Mouse (Mus musculus): ENCODE data around the gene Nlrx1. TPM values are rescaled to one million over a fixed set of nuclear protein-coding genes. Genes with fewer than 3 reads are reported as not detected.

Gene Nlrx1
- total RNA-seq, 1 experiment: 1.1 TPM

DNA sequence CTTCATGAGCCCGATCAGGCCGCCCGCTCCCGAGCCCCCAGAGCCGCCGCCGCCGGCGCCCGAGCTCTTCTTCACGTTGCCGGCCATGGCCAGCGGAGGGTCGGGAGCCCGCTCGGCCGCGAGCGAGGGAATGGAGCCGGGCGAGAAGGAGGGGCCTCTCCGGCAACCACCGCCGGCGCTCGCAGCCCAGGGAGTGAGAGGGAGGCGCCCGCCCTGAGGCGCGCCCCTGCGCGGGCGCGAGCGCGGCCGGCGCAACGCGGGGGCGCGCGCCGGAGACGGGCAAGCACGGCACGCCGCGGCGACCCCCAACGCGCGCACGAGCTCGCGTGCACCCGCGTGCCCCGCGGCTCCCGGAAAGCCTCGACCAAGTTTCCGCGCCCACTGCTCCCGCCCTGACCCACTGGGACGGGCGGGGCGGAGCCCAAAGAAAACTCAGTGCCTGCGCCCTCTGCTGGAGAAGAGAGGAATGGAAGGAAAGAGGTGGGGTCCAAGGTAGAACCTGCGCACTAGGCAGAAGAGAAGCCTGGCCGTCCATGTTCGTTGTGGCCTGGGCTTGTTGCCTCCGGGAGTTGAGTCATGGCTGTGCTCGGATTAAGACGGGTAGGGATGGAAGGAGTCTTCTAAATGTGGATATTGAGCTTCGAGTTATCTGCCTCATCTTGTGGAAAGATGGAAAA lies 34.5 kb downstream of the Nlrx1 start, which contains the start of gene Cbl:
Gene Cbl, minus strand, starts transcription at position 248 of the 677 bp plus-strand sequence.
- no peak for TF ChIP-seq ZC3H11A (IDR thresholded peaks at IDR 0.05; ENCODE audit: borderline replicate concordance, low read depth, low read length)
- peak; percentile 80; the same call in 1 of the 2 replicates for TF ChIP-seq HCFC1 (IDR thresholded peaks at IDR 0.05; ENCODE audit: borderline replicate concordance, insufficient read depth, low read length)
- TF ChIP-seq MAFK (IDR thresholded peaks at IDR 0.05; ENCODE audit: insufficient read depth, low read depth, low read length): 0 out of 2 replicates have a peak, but pooled peaks have one; percentile 26
- H3K36me3 ChIP-seq (ENCODE audit: control insufficient read depth, insufficient read depth, low read length, poor library complexity, severe bottlenecking): no peaks in the 10 kb centered on the region
- in situ Hi-C loops (cut with MboI; ENCODE audit: low sequenced_read_pairs in 2 of 2, unreplicated experiment in 2 of 2): no loop called here

GRCm38 (mm10) chr9:44233021-44233801 lies 35.2 kb downstream of the Nlrx1 start:
- Histone ChIP-seq H3K9ac (ENCODE audit: insufficient read depth, low read depth, low read length, poor library complexity, severe bottlenecking) (peak overlapping the region; percentile 92), H3K27ac (ENCODE audit: insufficient read depth, low read depth, low read length, poor library complexity, severe bottlenecking) (peak overlapping the region; percentile 74), H3K9me3 (ENCODE audit: control insufficient read depth, insufficient read depth, low read depth, low read length) (no peaks in the 10 kb centered on the region), H3K36me3 (ENCODE audit: control insufficient read depth, insufficient read depth, low read length, poor library complexity, severe bottlenecking) (peaks cover under 1% of the 10 kb centered on the region; the same call in 1 of the 2 replicates), H3K4me1 (ENCODE audit: control insufficient read depth in 2 of 2, insufficient read depth in 2 of 2, low read length in 2 of 2, poor library complexity in 1 of 2) (peaks cover 2 to 4% of the 10 kb centered on the region in 2 experiments; a peak in 2 of 4 replicates), H3K4me3 (ENCODE audit: insufficient read depth in 1 of 2, low read depth in 1 of 2, low read length in 2 of 2, poor library complexity in 1 of 2, severe bottlenecking in 1 of 2) (peak overlapping the region; percentile 80 to 92)
- in situ Hi-C loops (cut with MboI; ENCODE audit: low sequenced_read_pairs in 2 of 2, unreplicated experiment in 2 of 2): no loop called here
- DNase-seq (ENCODE audit: low read depth, low spot score): peak; percentile 25
- 0 out of 2 replicates have a peak, but pooled peaks have one; percentile 32 for TF ChIP-seq HCFC1 (IDR thresholded peaks at IDR 0.05; ENCODE audit: borderline replicate concordance, insufficient read depth, low read length)
- TF ChIP-seq ZNF384 (IDR thresholded peaks at IDR 0.05; ENCODE audit: low read depth, low read length): no peak

More for the DNA sequence above, 34.5 kb downstream of the Nlrx1 start, which contains the start of gene Cbl:
- Histone ChIP-seq H3K9me3 (ENCODE audit: control insufficient read depth, insufficient read depth, low read depth, low read length) (no peaks in the 10 kb centered on the region), H3K9ac (ENCODE audit: insufficient read depth, low read depth, low read length, poor library complexity, severe bottlenecking) (peak within 1 kb of the TSS; percentile 92), H3K27ac (ENCODE audit: insufficient read depth, low read depth, low read length, poor library complexity, severe bottlenecking) (peak within 1 kb of the TSS; percentile 74), H3K4me1 (ENCODE audit: control insufficient read depth in 2 of 2, insufficient read depth in 2 of 2, low read length in 2 of 2, poor library complexity in 1 of 2) (peaks cover 2 to 4% of the 10 kb centered on the region in 2 experiments; a peak in 2 of 4 replicates), H3K4me3 (ENCODE audit: insufficient read depth in 1 of 2, low read depth in 1 of 2, low read length in 2 of 2, poor library complexity in 1 of 2, severe bottlenecking in 1 of 2) (peak within 1 kb of the TSS; percentile 80 to 92)
- DNase-seq (ENCODE audit: low read depth, low spot score): peak; percentile 98

DNA sequence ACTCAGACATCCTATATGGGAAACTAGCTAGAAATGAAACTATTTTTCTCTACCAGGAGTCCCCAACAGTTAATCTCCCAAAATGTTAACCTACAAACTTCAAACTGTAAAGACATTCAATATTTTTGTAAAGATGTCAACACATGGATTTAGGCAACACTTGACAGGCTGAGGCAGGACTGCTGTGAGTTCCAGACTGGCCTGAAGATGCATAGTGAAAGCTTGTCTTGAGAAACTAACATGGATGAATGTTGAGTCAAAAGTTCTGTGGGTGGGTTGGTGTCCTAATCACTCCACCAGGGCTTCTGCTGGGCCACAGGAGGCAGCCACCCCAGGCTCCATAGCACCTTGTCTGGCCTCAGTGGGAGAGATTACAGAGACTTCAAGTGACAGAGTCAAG lies 36.8 kb downstream of the Nlrx1 start:
- TF ChIP-seq MAFK (IDR thresholded peaks at IDR 0.05; ENCODE audit: insufficient read depth, low read depth, low read length): no peak
- no peak for TF ChIP-seq HCFC1 (IDR thresholded peaks at IDR 0.05; ENCODE audit: borderline replicate concordance, insufficient read depth, low read length)
- Histone ChIP-seq H3K9me3 (ENCODE audit: control insufficient read depth, insufficient read depth, low read depth, low read length) (no peaks in the 10 kb centered on the region), H3K4me3 (ENCODE audit: insufficient read depth in 1 of 2, low read depth in 1 of 2, low read length in 2 of 2, poor library complexity in 1 of 2, severe bottlenecking in 1 of 2) (no peak overlapping the region), H3K27ac (ENCODE audit: insufficient read depth, low read depth, low read length, poor library complexity, severe bottlenecking) (no peak overlapping the region), H3K36me3 (ENCODE audit: control insufficient read depth, insufficient read depth, low read length, poor library complexity, severe bottlenecking) (peaks cover 2% of the 10 kb centered on the region; the same call in 1 of the 2 replicates), H3K9ac (ENCODE audit: insufficient read depth, low read depth, low read length, poor library complexity, severe bottlenecking) (no peak overlapping the region), H3K4me1 (ENCODE audit: control insufficient read depth in 2 of 2, insufficient read depth in 2 of 2, low read length in 2 of 2, poor library complexity in 1 of 2) (peaks cover 2 to 4% of the 10 kb centered on the region in 2 experiments; a peak in 2 of 4 replicates)
- in situ Hi-C loops (cut with MboI; ENCODE audit: low sequenced_read_pairs in 2 of 2, unreplicated experiment in 2 of 2): no loop called here
- no peak for DNase-seq (ENCODE audit: low read depth, low spot score)

- H3K36me3 ChIP-seq (ENCODE audit: control insufficient read depth, insufficient read depth, low read length, poor library complexity, severe bottlenecking): peaks cover 2% of the 10 kb centered on the region; the same call in 1 of the 2 replicates
- no peak for DNase-seq (ENCODE audit: low read depth, low spot score)
These were observed 42.4 kb downstream of the Nlrx1 start for GRCm38 (mm10) chr9:44225993-44226392.

More at GRCm38 (mm10) chr9:44225993-44226392, 42.4 kb downstream of the Nlrx1 start:
- Histone ChIP-seq H3K9me3 (ENCODE audit: control insufficient read depth, insufficient read depth, low read depth, low read length) (no peaks in the 10 kb centered on the region), H3K9ac (ENCODE audit: insufficient read depth, low read depth, low read length, poor library complexity, severe bottlenecking) (no peak overlapping the region), H3K27ac (ENCODE audit: insufficient read depth, low read depth, low read length, poor library complexity, severe bottlenecking) (no peak overlapping the region), H3K4me3 (ENCODE audit: insufficient read depth in 1 of 2, low read depth in 1 of 2, low read length in 2 of 2, poor library complexity in 1 of 2, severe bottlenecking in 1 of 2) (no peak overlapping the region), H3K4me1 (ENCODE audit: control insufficient read depth in 2 of 2, insufficient read depth in 2 of 2, low read length in 2 of 2, poor library complexity in 1 of 2) (peaks cover 0 to 6% of the 10 kb centered on the region in 2 experiments; a peak in 2 of 4 replicates)
- TF ChIP-seq CHD2 (IDR thresholded peaks at IDR 0.05; ENCODE audit: low read depth, low read length): no peak
- TF ChIP-seq ZNF384 (IDR thresholded peaks at IDR 0.05; ENCODE audit: low read depth, low read length): no peak
- no peak for TF ChIP-seq HCFC1 (IDR thresholded peaks at IDR 0.05; ENCODE audit: borderline replicate concordance, insufficient read depth, low read length)
- no peak for TF ChIP-seq MAFK (IDR thresholded peaks at IDR 0.05; ENCODE audit: insufficient read depth, low read depth, low read length)
- TF ChIP-seq ZC3H11A (IDR thresholded peaks at IDR 0.05; ENCODE audit: borderline replicate concordance, low read depth, low read length): no peak
- in situ Hi-C loops (cut with MboI; ENCODE audit: low sequenced_read_pairs in 2 of 2, unreplicated experiment in 2 of 2): no loop called here
